Mouse (Mus musculus): ENCODE data around the gene Tbkbp1.

- TF ChIP-seq CTCF (IDR thresholded peaks at IDR 0.05; ENCODE audit: extremely low read depth, insufficient read length, insufficient replicate concordance, low read depth, low read length) (no peak), POLR2A (IDR thresholded peaks at IDR 0.05; ENCODE audit: low read depth, low read length) (no peak)
Observed at GRCm38 (mm10) chr11:97156999-97157398, 5.7 kb upstream of the Tbkbp1 start.

All from small intestine, adult 2 months (tissue).